Mouse (Mus musculus): ENCODE measurements around the gene Ugcg. TPM values are rescaled to one million over a fixed set of nuclear protein-coding genes. Genes with fewer than 3 reads are reported as not detected.

The Ugcg gene
- total RNA-seq, 4 experiments from 2014 or later: 62.9 to 68.4 (median 66.4) TPM

DNA sequence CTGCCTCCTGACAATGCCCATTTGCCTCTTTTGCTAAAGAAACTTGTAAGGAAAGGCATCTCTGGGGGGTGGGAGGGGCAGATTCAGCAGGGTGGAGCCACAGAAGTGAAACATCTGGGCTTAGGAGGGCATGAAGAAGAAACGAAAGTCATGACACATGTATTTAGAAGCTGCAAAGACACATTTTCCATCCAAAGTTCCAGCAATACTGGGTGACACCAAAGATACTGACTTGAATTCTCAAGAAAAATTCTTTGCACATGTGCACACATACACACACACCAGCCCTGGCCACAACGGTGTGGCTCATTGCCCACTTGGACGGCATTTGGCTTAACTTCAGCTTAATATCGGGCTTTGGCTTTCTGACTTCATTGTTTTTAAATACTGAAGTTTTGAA, 35.8 kb downstream of the Ugcg start:
- DNase-seq (ENCODE audit: low spot score in 2 of 2): no peak

DNA sequence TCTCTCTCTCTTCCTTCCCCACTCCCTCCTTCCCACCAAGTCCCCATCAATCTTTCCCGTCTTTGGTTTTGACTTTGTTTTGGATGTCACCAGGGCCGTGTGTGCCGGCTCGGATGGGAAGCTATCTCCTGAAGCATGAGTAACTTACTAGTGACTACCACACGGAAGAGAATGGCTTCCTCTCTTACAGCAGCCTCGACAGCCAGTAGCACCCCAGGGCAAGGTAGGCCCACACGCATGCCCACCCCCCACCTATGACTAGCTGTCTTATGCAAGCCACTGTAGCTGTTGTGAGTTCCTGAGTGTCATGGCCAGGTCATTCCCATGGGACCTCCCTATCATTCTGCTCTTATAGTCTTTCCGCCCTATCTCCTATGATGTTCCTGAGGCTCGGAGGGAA, 38.0 kb downstream of the Ugcg start:
- DNase-seq (ENCODE audit: low spot score in 2 of 2): no peak

DNA sequence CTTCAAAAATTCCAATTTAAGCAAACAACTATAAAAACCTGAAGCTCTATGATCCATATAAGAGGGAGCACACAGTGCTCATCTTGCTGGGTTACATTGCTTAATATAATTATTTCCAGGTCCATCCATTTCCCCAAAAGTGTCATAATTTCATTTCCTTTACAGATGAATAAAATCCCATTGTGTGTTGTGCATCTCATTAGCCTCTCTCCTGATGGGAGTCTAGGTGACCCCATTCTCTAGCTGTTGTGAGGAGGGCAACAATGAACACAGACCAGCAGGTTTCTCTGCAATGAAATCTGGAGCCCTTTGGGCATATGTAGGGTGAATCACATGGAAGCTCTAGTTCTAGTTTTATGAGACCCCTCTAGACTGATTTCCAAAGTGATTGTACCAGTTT, 39.9 kb downstream of the Ugcg start:
- DNase-seq (ENCODE audit: low spot score in 2 of 2): no peak

DNA sequence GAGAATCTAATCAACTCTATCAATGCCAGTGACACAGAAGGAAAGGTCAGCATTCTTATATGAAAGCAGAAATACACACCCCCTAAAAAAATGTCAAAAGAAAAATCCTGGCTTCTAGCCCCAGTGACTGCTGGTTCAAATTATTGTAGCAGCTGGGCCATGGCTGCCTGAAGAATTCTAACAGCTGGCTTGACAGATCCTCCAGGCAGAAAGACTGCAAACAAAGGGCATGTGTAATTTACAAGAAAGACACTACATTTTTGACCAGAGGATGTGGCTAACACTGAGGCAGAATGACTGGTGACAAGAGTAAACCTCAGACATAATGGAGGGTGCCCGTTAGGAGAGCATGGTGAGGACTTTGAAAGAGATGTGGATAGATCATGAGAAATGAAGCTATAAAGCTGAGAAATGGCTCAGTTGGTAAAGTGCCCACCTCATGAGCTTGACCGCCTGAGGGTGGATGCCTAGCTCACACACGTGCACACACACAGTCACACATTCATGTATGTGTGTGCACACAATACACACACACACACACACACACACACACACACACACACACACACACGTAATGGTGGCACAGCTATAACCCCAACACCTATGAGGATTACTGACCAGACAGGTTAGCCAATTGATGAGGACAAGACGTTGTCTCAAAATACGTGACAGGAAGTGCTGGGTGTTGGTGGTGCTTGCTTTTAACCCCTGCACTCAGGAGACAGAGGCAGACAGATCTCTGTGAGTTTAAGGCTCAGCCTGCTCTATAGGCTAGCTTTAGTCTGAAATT, 42.4 kb downstream of the Ugcg start:
- DNase-seq (ENCODE audit: low spot score in 2 of 2): no peak

DNA sequence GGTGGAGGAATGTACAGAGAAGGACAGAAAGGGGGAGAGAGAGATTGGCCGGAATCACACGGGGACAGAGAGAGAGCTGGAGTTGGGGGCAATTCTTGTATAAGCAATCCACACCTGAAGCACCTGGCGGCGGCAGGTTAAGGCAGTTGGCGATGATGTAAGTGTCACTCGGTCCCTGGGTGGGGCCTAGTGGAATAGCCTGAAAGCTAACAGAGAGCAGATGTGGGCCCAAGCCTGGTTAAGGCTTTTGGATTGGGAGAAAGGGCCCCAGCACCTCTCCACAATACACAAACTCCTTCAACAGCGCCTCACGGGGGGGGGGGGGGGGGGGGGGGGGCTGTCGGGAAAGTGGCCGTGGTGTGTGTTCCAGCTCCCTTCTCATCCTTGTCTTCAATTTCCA, 45.0 kb downstream of the Ugcg start:
- no peak for DNase-seq (ENCODE audit: low spot score in 2 of 2)

DNA sequence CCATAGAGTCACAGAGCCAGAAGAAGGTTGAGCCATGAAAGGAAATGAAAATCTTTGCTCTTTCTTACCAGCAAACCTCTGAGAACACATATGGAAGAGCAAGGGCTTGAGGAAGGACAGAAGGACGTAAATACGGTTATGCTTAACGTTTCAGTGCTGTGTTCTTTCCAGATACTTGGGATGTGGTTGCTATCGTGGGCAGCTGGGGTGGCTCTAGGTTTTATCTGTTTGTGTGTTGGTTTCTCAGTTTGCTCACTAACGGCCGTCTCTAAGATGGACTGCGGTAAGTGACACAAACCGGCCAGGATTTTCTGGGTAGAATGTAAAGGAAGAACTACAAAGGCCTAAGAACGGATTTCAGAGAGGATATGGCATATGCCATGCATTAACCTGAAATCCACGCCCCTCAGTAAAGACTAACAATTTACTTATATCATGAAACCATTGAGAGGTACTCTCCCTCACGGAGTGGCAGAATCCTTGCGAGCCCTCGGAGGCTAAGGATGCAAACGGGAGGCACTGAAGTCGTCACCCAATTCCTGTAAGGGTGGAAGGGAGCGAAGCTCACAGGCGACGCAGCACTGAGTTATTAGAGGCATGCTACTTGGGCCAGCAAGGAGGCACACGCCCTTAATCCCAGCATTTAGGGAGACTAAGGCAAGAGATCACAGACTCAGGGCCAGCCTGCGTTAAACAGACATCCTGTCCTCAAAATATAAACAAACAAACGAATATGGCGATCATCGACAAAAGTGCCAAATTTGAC, 45.6 kb downstream of the Ugcg start:
- no peak for DNase-seq (ENCODE audit: low spot score in 2 of 2)

DNA sequence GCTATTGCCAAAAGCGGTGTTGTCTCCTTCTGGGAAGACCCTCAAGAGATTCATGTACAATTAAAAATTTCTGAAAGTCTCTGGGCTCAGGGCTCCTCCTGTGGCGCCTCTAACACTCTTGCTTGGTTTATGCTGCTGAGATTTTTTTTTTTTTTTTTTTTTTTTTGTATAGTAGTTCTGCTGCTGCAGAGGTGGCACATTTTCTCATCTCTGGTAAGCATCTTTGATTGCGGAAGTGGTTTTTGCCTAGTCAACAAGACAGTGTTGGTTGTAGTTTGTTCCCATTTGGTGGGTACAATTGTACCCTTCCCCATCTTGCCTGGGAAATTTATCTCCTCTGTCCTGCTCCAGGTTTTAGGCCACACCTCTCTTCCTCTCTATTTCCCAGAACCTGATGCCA, 47.3 kb downstream of the Ugcg start:
- DNase-seq (ENCODE audit: low spot score in 2 of 2): no peak

DNA sequence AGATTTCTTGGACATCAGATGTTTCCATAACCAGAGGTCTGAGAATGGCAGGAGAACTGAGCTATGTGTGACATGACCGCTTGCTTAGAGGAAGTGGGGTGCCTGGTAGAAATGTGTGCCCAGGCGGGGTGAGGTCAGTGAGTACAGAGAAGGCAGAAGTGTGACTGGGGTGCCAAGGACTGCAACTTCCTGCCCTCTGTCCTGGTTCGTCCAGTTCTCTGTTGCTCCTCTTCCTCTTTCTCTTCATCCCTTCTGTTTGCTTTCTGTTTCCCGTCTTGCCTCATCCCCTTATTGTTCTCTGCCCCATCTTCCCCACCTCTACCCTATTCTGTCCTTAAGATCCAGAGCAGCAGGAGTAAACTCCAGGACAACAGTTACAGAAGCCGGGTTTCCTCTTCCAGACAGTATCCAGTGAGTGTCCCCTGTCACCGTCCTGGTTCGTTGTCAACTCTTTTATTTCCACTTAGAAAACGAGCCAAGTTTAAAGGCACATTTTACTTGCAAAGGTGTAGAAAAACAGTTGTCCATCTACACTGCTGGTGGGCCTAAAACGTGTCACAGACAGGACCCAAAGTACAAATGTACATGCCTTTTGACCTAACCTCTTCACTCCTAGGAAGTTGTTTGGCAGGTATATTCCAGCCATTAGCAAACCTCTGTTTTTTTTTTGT, 49.7 kb downstream of the Ugcg start:
- DNase-seq (ENCODE audit: low spot score in 2 of 2): no peak

DNA sequence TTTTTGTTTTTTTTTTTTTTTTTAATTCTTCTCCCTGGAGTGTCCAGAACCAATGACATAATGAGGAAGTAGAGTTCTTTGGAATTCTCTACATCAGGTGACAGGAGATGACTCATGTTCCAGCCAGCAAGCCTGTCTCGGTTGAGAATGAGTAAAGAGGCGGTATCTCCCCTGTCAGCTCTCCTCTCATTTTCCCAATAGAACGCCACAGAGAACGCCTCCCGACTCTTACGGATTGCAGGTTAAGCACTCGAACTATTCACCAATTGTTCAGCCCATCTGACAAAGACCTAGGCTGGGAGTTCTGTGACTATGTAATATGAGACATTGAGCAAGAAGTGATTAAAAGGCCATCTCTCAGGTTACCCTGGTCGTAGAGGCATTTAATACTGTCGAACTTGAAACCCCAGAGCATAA, 50.3 kb downstream of the Ugcg start:
- DNase-seq (ENCODE audit: low spot score in 2 of 2): no peak

DNA sequence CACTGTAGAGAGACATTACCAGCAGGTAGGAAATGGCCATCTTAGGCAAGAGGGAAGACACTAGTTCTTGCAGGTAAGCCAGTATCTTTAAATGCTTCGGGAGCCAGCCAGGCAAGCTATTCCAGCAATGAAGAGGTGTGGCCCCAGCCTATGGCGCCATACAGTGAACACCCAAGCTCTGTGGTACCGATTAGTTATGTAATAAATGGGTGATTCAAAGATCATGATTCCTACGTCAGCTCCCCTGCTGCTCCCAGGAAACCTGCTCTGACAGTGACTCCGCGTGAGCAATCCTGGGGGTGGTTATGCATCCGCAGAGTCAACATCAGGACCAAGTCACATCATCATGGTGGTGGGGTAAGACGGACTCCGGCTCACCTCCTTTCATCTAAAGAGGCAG, 51.1 kb downstream of the Ugcg start:
- DNase-seq (ENCODE audit: low spot score in 2 of 2): no peak

DNA sequence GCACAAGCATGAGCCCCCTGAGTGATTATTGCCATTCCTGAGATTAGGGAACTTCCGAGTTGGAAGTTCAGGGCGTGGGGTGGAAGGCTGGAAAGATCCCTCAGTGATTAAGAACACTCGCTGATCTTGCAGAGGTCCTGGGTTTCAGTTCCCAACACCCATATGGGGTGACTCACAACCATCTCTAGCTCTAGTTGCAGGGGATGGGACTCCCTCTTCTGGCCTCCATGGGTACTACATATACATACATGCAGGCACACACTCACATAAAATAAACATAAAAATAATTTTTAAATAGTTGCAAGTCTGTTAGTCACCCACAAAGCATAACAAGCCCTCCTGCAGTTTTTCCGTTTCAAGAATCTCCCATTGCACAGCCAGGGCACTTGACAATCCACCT, 52.0 kb downstream of the Ugcg start:
- DNase-seq (ENCODE audit: low spot score in 2 of 2): no peak

DNA sequence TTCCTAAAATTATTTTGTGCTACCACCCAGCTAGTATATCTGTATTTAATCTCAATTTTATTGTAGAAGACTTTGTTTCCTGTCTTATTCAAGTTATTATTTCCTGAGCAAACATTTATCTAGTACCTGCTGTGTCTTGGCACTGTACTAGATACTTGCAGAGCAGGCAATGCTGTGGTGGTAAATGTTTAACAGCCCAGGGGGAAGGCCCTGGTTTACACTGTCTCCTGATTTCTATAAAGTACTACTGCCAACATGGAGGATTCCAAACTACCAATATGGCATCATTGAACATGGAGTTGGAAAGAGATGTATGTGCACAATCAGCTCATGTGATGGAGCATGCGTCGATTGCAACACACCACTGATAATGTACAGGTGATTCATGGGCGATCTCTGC, 53.2 kb downstream of the Ugcg start:
- DNase-seq (ENCODE audit: low spot score in 2 of 2): no peak

DNA sequence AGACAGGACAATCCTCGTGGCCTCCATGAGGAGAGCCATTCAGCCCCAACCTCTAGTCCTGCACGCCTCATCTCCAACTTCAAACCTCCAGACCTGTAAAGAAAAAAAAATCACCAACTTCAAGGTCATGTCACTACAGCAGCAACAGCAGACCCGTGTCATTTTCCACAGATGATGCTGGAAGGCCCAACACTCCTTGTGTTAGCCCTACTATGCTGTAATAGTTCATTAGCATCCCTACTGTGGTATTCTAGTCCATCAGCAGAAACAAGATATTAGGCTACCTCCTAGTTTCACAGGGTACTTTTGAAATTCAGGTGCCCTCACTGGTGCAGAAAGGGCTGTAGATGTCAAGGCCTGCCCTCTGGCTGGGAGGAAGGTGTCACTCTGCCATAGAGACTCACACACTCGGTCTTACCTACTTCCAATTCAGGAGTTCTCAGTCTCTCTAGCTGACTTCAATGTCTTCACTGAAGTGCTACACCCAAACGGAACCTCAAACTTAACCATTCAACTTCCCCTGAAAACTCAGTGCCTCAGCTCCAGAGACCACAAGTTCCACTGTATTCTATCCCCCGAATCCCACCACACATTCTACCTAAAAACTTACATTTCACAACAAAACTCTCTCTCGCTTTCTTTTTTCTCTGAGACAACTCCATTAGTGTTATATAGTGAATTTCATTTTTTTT, 54.9 kb downstream of the Ugcg start:
- DNase-seq (ENCODE audit: low spot score in 2 of 2): no peak

DNA sequence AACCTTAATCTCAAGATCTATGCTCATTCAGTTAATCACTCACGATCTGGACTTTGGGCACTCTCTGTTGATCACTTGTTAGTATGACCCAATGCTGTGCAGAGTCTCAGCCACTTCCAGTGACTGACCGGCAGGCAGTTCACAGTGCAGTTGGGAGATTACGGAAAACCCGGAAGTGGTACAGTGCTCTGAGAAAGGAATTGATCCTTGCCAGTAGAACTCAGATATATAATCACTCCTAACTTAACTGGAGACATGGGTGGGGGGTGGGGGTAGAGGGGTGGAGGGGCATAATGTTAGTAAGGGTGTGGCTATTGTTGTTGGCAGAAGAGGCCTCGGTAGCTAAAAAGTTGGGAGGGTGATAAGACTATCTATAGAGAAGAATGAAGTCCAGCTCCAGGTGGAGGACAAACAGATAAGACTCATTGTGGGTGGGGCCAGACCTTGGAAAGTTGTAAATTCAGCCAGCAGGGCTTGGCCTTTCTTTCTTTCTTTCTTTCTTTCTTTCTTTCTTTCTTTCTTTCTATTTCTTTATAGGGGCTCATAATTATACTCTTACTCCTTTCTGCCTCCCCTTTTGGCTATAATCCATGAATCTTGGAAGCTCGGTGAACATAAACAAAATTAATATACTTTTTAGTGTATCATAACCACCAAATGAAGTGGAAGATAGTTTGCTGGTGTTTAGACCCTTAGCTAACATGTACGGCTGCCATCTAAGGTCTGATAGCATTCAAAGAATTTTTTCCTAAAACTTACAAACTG, 55.9 kb downstream of the Ugcg start:
- no peak for DNase-seq (ENCODE audit: low spot score in 2 of 2)

DNA sequence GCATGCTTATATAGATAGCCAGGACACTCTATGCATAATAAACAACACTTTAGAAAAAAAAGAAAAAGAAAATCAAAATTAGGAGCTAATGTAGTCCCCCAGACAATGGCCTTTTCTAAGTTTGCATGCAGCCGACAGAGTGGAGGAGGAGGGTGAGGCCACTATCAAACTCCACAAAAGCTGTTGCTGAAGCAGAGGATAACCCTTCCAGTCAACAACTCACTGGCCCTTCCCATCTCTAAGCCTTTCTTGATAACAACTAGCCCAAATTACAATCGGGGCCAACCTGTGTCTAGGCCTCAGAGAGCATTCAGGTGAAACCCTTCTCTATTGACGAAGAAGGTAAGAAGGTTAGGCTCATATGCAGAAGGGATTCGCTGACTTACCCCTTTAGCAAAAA, 56.7 kb downstream of the Ugcg start:
- DNase-seq (ENCODE audit: low spot score in 2 of 2): no peak

DNA sequence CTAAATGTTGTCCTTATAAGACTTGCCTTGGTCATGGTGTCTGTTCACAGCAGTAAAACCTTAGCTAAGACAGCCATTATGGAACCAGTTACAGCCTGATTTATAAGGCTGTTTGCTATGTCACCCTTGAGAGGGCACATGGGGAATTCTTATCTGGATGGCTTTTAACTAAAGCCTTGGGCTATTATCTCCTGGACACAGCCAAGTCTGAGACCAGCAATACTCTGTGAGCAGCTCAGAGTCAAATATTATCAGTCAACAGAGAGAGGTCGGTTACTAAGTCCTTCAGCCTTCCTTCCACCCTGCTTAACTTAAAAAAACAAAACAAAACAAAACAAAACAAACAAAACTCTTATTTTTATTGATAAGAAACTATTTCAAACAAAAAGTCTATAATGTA, 58.5 kb downstream of the Ugcg start:
- DNase-seq (ENCODE audit: low spot score in 2 of 2): no peak

DNA sequence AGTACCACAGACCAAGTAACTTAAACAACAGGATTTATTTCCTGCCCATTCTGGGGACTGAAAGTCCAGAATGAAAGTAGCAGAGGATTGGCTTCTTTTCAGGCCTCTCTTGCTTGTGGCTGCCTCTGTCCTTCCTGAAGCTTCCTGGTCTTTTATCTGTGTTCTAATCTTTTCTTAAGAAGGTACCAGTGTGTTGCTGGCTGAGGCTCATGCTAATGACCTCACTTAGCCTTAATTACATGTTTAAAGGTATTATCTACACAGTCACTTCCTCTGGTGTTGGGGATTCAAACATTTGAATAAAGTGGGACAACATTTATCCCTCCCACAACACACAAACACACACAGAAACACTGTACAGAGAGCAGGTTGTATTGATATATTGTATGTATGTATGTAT, 59.0 kb downstream of the Ugcg start:
- no peak for DNase-seq (ENCODE audit: low spot score in 2 of 2)

DNA sequence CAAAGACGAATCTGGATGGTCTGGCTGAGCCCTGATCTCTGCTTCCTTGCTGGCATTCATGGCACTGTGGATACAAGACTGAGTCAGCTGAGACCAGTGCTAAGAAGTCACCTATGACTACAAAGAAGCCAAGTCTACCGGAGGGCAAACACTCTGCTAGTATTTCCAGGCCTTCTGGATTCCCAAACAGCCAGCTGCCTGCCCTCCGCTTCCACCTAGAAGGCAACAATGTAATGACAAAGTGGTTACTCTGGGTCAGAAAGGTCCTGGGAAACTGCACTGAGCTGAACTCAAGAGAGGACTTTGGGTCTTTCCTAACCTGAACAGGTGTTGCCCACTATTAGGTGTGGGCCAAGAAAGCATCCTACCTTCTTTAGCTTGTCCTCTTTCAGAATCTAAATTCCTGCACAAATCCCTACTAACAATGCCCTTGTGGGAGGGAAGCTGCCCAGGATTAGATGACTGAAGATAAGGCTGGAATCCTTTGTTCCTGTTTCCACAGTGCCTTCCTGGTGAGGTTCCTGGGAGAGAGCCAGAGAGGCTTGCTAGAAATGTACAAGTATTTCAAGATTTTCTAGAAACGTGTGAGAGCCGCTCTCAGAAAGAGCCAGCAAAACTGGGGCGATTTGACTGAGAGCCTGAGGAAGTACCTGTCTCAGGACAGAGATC, 63.5 kb downstream of the Ugcg start:
- DNase-seq (ENCODE audit: low spot score in 2 of 2): no peak

DNA sequence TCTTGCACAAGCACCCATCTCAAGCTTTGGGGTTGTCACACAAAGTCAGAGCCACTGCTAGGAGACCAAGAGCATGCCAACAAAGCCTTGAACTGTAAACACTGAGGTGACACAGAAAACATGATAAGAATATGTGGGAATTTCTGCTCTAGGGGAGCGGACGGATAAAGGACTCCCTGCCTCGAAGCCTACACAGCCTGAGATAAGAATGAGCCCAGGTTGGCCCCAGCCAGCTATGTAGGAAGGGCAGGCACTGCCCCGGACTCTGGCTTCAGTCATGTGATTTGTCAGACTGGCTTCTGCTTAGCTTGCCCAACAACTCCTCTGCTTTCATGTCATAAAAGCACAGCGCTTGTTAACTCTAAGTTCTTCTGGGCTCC, 64.0 kb downstream of the Ugcg start:
- no peak for DNase-seq (ENCODE audit: low spot score in 2 of 2)

DNA sequence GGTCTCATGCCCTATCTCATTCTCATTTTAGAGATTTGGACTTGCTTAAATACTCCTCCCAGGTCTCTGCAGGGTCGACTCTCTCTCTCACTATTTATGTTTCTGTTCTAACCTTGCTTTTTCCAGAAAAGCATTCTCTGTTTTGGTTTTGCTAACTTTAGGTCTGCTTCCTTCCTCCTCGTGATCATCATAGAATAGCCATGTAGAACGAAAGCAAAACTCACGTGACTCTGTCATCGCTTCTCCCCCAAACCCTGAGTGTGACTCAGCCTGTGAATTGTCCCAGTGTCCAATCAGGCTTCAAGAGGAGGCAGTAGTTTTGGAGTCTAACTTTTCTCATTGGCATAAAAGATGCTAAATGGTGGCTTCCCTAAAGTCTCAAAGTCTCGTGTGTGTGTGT, 65.3 kb downstream of the Ugcg start:
- DNase-seq (ENCODE audit: low spot score in 2 of 2): no peak

DNA sequence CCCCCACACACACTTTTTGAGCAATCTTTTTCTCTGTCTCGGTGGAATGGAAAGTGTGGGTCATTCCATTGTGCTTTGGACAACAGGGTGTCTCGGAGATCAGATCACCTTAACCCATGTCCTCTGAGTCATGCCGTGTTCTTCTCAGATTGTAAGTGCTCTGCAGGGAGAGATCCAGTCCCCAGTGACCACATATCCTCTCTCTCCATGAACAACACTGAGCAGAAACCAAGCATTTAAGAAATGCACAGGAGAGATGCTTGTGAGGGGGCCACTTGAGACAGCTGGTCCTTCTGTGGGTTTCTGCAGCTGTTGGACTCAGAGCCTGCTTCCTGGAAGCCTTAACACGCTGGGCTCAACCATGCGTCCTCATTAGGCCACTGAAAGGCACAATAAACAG, 66.9 kb downstream of the Ugcg start:
- DNase-seq (ENCODE audit: low spot score in 2 of 2): no peak
